Mouse (Mus musculus): Measurements from ENCODE around the gene Dnm3.

Dnm3 gene

GRCm38 (mm10) chr1:162160718-162161117 lies 317.1 kb downstream of the Dnm3 start:
- no peak for DNase-seq (ENCODE audit: low spot score)

- no peak for DNase-seq (ENCODE audit: low spot score)
Measured at GRCm38 (mm10) chr1:162158486-162158885, 319.3 kb downstream of the Dnm3 start.

GRCm38 (mm10) chr1:162157659-162158058 lies 320.2 kb downstream of the Dnm3 start:
- DNase-seq (ENCODE audit: low spot score), result no peak

GRCm38 (mm10) chr1:162156873-162157272 lies 321.0 kb downstream of the Dnm3 start:
- DNase-seq (ENCODE audit: low spot score), result no peak

GRCm38 (mm10) chr1:162155546-162155945 lies 322.3 kb downstream of the Dnm3 start:
- DNase-seq (ENCODE audit: low spot score), result no peak

- DNase-seq (ENCODE audit: low spot score), result no peak
Measured at GRCm38 (mm10) chr1:162153118-162153517, 324.7 kb downstream of the Dnm3 start.

- no peak for DNase-seq (ENCODE audit: low spot score)
Measured at GRCm38 (mm10) chr1:162149730-162150129, 328.1 kb downstream of the Dnm3 start.

- DNase-seq (ENCODE audit: low spot score), result no peak
Measured at GRCm38 (mm10) chr1:162147554-162147953, 330.3 kb downstream of the Dnm3 start.

- no peak for DNase-seq (ENCODE audit: low spot score)
Measured at GRCm38 (mm10) chr1:162145748-162146147, 332.1 kb downstream of the Dnm3 start.

- no peak for DNase-seq (ENCODE audit: low spot score)
Measured at GRCm38 (mm10) chr1:162144992-162145391, 332.8 kb downstream of the Dnm3 start.

- DNase-seq (ENCODE audit: low spot score), result no peak
Measured at GRCm38 (mm10) chr1:162143974-162144912, 333.6 kb downstream of the Dnm3 start.

GRCm38 (mm10) chr1:162142285-162142684 lies 335.5 kb downstream of the Dnm3 start:
- DNase-seq (ENCODE audit: low spot score), result no peak

- DNase-seq (ENCODE audit: low spot score), result no peak
Measured at GRCm38 (mm10) chr1:162136328-162136727, 341.5 kb downstream of the Dnm3 start.

GRCm38 (mm10) chr1:162135451-162136213 lies 342.2 kb downstream of the Dnm3 start:
- DNase-seq (ENCODE audit: low spot score), result no peak

GRCm38 (mm10) chr1:162134651-162135066 lies 343.2 kb downstream of the Dnm3 start:
- no peak for DNase-seq (ENCODE audit: low spot score)

GRCm38 (mm10) chr1:162132908-162133641 lies 344.8 kb downstream of the Dnm3 start:
- DNase-seq (ENCODE audit: low spot score), result no peak

GRCm38 (mm10) chr1:162126856-162127792 lies 350.7 kb downstream of the Dnm3 start:
- DNase-seq (ENCODE audit: low spot score), result no peak

GRCm38 (mm10) chr1:162124396-162124795 lies 353.4 kb downstream of the Dnm3 start:
- DNase-seq (ENCODE audit: low spot score), result no peak

- no peak for DNase-seq (ENCODE audit: low spot score)
Measured at GRCm38 (mm10) chr1:162121441-162122200, 356.2 kb downstream of the Dnm3 start.

GRCm38 (mm10) chr1:162109437-162109813 lies 368.4 kb downstream of the Dnm3 start:
- no peak for DNase-seq (ENCODE audit: low spot score)
